Mouse (Mus musculus) thymus, adult 2 months (tissue): ENCODE measurements at regions not wholly inside any gene's neighbourhood (a gene's known extent, or its start where the extent isn't known, plus 50 kb on each side); places are given as distances from the start of the nearest gene placed in this dataset.
A peak's percentile ranks its signal among the peaks of the same experiment; 100 is the strongest.

Experiments
- DNase-seq: peaks from one replicate; pipeline ENCODE4 v3.0.0; 2021
- H3K27ac ChIP-seq: fragments of 200-500 bp; 2 replicates; pipeline ENCODE4 v1.5.1; 2012; ENCODE audit warnings: low read length, control low read depth; ENCODE audit not compliant: control insufficient read depth, insufficient read depth
- H3K27me3 ChIP-seq: fragments of 200-500 bp; 2 replicates; pipeline ENCODE4 v1.6.1; 2012; ENCODE audit warnings: mild to moderate bottlenecking, low read length, moderate library complexity, mixed read lengths; ENCODE audit not compliant: control insufficient read depth, insufficient read depth
- H3K36me3 ChIP-seq: fragments of 200-500 bp; 2 replicates; pipeline ENCODE4 v1.6.1; 2012; ENCODE audit warnings: mild to moderate bottlenecking, low read length, moderate library complexity; ENCODE audit not compliant: control insufficient read depth, insufficient read depth
- H3K4me1 ChIP-seq: fragments of 200-500 bp; replicated peaks from 2 replicates; pipeline ENCODE4 v1.6.1; 2012; ENCODE audit warnings: low read length; ENCODE audit not compliant: control insufficient read depth, insufficient read depth
- H3K4me3 ChIP-seq: fragments of 200-500 bp; 2 replicates; pipeline ENCODE4 v1.5.1; 2012; ENCODE audit warnings: mild to moderate bottlenecking, low read length, control low read depth, moderate library complexity; ENCODE audit not compliant: control insufficient read depth, insufficient read depth
- CTCF ChIP-seq: fragments of 200-500 bp; IDR thresholded peaks from 2 replicates; pipeline ENCODE4 v1.5.1; 2012; ENCODE audit warnings: mild to moderate bottlenecking, control low read depth, low read length, moderate library complexity, borderline replicate concordance; ENCODE audit not compliant: control insufficient read depth, poor library complexity, insufficient read depth; ENCODE audit errors: extremely low read depth
- POLR2A ChIP-seq: fragments of 200-500 bp; IDR thresholded peaks from 2 replicates; pipeline ENCODE4 v1.6.1; 2012; ENCODE audit warnings: mild to moderate bottlenecking, low read length, control low read depth, moderate library complexity; ENCODE audit not compliant: control insufficient read depth, poor library complexity, insufficient read depth; ENCODE audit errors: extremely low read depth
- WGBS: fragments of 180-500 bp; shearing (Covaris S2); methylation state at CpG from one replicate; pipeline ENCODE4 v1.1.7; 2018; 5-methylcytosine and 5-hydroxymethylcytosine counted together

- 88% methylated on average over 4 of the region's 4 CpGs for WGBS
- TF ChIP-seq CTCF = no peak
- no peak for TF ChIP-seq POLR2A
- H3K27ac ChIP-seq = no peak overlapping the region
- no peaks in the 10 kb centered on the region for H3K27me3 ChIP-seq
- no peaks in the 10 kb centered on the region for H3K36me3 ChIP-seq
- DNase-seq = no peak
- H3K4me1 ChIP-seq = no peaks in the 10 kb centered on the region
- H3K4me3 ChIP-seq = no peak overlapping the region
Observed at GRCm38 (mm10) chr11:64673546-64673945, 237.1 kb upstream of the F930015N05Rik start.

DNA sequence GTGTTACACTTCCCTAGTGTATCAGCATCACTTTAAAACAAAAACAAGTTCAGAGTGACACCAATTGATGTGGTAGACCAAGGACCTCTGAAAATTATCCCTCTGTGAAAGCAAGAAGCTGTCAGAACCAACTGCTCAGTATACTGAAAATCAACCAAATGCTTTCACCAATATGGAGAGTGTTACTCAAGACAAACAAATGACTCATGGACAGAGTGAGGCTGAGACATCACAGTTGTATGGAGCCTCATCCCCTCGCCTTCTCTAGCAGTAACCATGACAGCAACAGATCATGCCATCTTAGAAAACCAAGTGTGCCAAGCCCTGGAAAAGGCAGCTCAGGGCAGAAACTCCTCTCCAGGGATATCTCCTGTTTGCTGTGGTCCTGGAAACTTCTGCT, 267.3 kb upstream of the F930015N05Rik start:
- 97% methylated on average over 1 of the region's 1 CpGs for WGBS

GRCm38 (mm10) chr11:64711801-64712200, 267.0 kb upstream of the Elac2 start:
- H3K27me3 ChIP-seq = no peaks in the 10 kb centered on the region
- TF ChIP-seq POLR2A (no peak), CTCF (no peak)
- no peak for DNase-seq
- H3K4me1 ChIP-seq = no peaks in the 10 kb centered on the region
- no peaks in the 10 kb centered on the region for H3K36me3 ChIP-seq
- 87% methylated on average over 2 of the region's 2 CpGs for WGBS
- no peak overlapping the region for H3K4me3 ChIP-seq
- no peak overlapping the region for H3K27ac ChIP-seq

More for the DNA sequence above, 267.3 kb upstream of the F930015N05Rik start:
- H3K27ac ChIP-seq = no peak overlapping the region
- no peak for DNase-seq
- H3K27me3 ChIP-seq = no peaks in the 10 kb centered on the region
- H3K4me1 ChIP-seq = no peaks in the 10 kb centered on the region
- TF ChIP-seq CTCF = no peak
- no peak for TF ChIP-seq POLR2A
- no peak overlapping the region for H3K4me3 ChIP-seq
- no peaks in the 10 kb centered on the region for H3K36me3 ChIP-seq

DNA sequence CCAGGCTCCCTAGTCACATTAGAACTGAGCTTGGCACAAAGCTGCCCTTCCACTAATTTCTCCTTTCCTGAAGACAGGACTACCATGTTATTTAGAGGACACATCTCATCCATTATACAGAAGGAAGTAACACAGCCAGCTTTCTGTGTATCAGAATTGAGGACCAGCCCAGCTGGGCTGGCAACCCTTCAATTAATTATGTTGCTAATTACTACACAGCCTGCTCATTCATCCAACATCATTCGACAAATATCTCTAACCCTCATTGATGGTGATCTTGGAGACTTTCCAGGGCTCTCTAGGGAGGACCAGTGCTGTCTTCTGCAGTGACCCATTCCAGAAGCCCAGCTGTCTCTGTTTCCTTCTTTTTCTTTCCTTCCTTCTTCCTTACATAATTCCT, 263.7 kb upstream of the Elac2 start:
- Histone ChIP-seq H3K27me3 (no peaks in the 10 kb centered on the region), H3K4me1 (no peaks in the 10 kb centered on the region), H3K36me3 (no peaks in the 10 kb centered on the region), H3K4me3 (no peak overlapping the region), H3K27ac (no peak overlapping the region)
- no peak for DNase-seq
- WGBS = 84% methylated on average over 1 of the region's 1 CpGs
- TF ChIP-seq CTCF (no peak), POLR2A (no peak)

DNA sequence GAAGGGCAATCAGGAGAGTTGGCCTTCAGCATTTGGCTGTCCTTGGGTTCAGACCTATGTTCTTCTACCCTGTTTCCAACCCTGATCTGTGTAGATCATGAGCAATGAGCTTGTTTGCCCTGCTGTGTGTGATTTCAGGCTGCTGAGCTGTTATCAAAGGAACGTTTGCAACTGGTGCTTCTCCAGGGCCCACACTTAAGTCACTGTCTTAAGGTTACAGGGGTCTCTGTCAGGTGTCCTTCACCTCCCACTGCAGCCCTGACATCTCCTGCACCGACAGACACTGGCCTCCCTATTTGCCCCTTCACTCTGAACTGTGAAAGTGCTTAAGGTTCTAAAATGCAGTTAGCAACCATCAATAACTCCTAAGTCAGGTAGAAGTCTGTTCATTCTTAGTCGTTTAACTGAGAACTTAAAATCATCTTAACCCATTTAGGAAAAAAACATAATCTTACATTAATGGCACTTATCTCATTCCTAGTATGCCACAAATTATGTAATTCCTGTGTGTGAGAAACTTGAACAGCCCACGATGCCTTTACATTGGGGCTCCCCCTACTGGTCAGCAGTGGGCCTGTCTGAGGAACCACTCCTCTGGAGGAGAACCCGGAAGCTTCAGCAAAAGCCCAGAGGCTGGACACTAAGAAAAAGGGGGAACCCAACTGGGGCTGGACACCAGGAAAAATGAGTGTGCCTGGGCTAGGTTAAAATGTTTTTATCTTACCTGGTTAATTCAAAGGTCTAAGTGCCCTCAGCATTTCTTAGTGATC, 260.3 kb upstream of the Elac2 start:
- DNase-seq = peak; percentile 73
- no peaks in the 10 kb centered on the region for H3K27me3 ChIP-seq
- H3K4me3 ChIP-seq = no peak overlapping the region
- no peaks in the 10 kb centered on the region for H3K36me3 ChIP-seq
- WGBS = 28% methylated on average over 5 of the region's 5 CpGs
- H3K4me1 ChIP-seq = no peaks in the 10 kb centered on the region
- H3K27ac ChIP-seq = no peak overlapping the region
- TF ChIP-seq POLR2A = no peak
- TF ChIP-seq CTCF = no peak

- H3K4me3 ChIP-seq = no peak overlapping the region
- TF ChIP-seq POLR2A (no peak), CTCF (no peak)
- no peaks in the 10 kb centered on the region for H3K27me3 ChIP-seq
- WGBS = 98% methylated on average over 5 of the region's 5 CpGs
- H3K4me1 ChIP-seq = no peaks in the 10 kb centered on the region
- H3K36me3 ChIP-seq = no peaks in the 10 kb centered on the region
- no peak overlapping the region for H3K27ac ChIP-seq
- no peak for DNase-seq
Observed at GRCm38 (mm10) chr11:64726249-64726648, 252.6 kb upstream of the Elac2 start.
